In genomic region chr2:76442086-76442485, GRCm38 (mm10) we compare ENCODE assay signal across 10 mouse cellular contexts. TPM values are rescaled to one million over a fixed set of nuclear protein-coding genes. Genes with fewer than 3 reads are reported as not detected.
DNase-seq lines count a peak whose midpoint lies in the region; ATAC-seq and TF ChIP-seq lines count a peak whose summit lies in the region.
"Had no signal": no experiment of that assay in that cellular context is flagged by ENCODE, and none has a peak within 500 bp of the region (broad histone marks: within the 10 kb centered on the region; RNA-seq: fewer than 3 reads in every experiment).

No protein-coding gene starts in this region.

- intact Hi-C loops in heart, postnatal 36 days (cut with DNase I) = no loop called here

- WGBS in forebrain, embryonic 12.5 days = 56% methylated on average over 3 of the region's 3 CpGs
- 41% methylated on average over 3 of the region's 3 CpGs for WGBS in forebrain, postnatal 0 days
- 30% methylated on average over 3 of the region's 3 CpGs for WGBS in midbrain, embryonic 16.5 days

- no peak overlapping the region for H3K4me2 ChIP-seq in forebrain, embryonic 12.5 days
- no peak overlapping the region for H3K4me2 ChIP-seq in forebrain, postnatal 0 days (ENCODE audit: low read depth)
- no peak overlapping the region for H3K4me2 ChIP-seq in midbrain, embryonic 16.5 days (ENCODE audit: low read length)
- H3K4me2 ChIP-seq: embryonic facial prominence, embryonic 13.5 days had no signal

- H3K9ac ChIP-seq in forebrain, embryonic 12.5 days = no peak overlapping the region
- H3K9ac ChIP-seq in forebrain, postnatal 0 days = no peak overlapping the region
- no peak overlapping the region for H3K9ac ChIP-seq in midbrain, embryonic 16.5 days (ENCODE audit: low read depth, low read length)
- H3K9ac ChIP-seq: embryonic facial prominence, embryonic 13.5 days had no signal

- TF ChIP-seq POLR2A in brain, embryonic 14.5 days (IDR thresholded peaks at IDR 0.05; ENCODE audit: borderline replicate concordance, extremely low read depth, insufficient read depth, insufficient read length, poor library complexity, severe bottlenecking) = no peak

- H3K4me3 ChIP-seq in forebrain, embryonic 12.5 days (replicated peaks) = no peak overlapping the region
- no peak overlapping the region for H3K4me3 ChIP-seq in forebrain, postnatal 0 days (ENCODE audit: low read depth, low read length)
- no peak overlapping the region for H3K4me3 ChIP-seq in midbrain, embryonic 16.5 days (ENCODE audit: low read depth, low read length)
- H3K4me3 ChIP-seq: embryonic facial prominence, embryonic 13.5 days; myocyte had no signal

- H3K27me3 ChIP-seq in forebrain, embryonic 12.5 days = no peaks in the 10 kb centered on the region
- no peaks in the 10 kb centered on the region for H3K27me3 ChIP-seq in forebrain, postnatal 0 days (ENCODE audit: insufficient read depth, low read length)
- no peaks in the 10 kb centered on the region for H3K27me3 ChIP-seq in midbrain, embryonic 16.5 days (ENCODE audit: control insufficient read depth, insufficient read depth, low read depth, low read length)
- H3K27me3 ChIP-seq: embryonic facial prominence, embryonic 13.5 days had no signal

- H3K36me3 ChIP-seq in forebrain, embryonic 12.5 days (replicated peaks) = no peaks in the 10 kb centered on the region
- no peaks in the 10 kb centered on the region for H3K36me3 ChIP-seq in forebrain, postnatal 0 days (ENCODE audit: insufficient read depth)
- no peaks in the 10 kb centered on the region for H3K36me3 ChIP-seq in midbrain, embryonic 16.5 days (ENCODE audit: control insufficient read depth, insufficient read depth, low read length)
- H3K36me3 ChIP-seq: embryonic facial prominence, embryonic 13.5 days had no signal

- no peak for DNase-seq in forebrain, postnatal 0 days
- peak; percentile 51 for DNase-seq in brain, embryonic 14.5 days (ENCODE audit: low read depth)
- peak; percentile 3 to 13 for DNase-seq in heart, postnatal 36 days
- no peak for DNase-seq in frontal cortex, postnatal 25 days (ENCODE audit: low spot score in 2 of 2)
- DNase-seq in cerebellum, adult 11 months = no peak
- no peak for DNase-seq in right cerebral cortex, postnatal 25 days

- peaks cover 14% of the 10 kb centered on the region; the same call in 1 of the 2 replicates for H3K4me1 ChIP-seq in forebrain, embryonic 12.5 days
- 0 out of 2 replicates have a peak, but pooled peaks cover 7% of the 10 kb centered on the region for H3K4me1 ChIP-seq in forebrain, postnatal 0 days (ENCODE audit: insufficient read depth)
- H3K4me1 ChIP-seq in midbrain, embryonic 16.5 days (ENCODE audit: control insufficient read depth, insufficient read depth, low read length) = peaks cover 21% of the 10 kb centered on the region

- no peaks in the 10 kb centered on the region for H3K9me3 ChIP-seq in forebrain, embryonic 12.5 days
- no peaks in the 10 kb centered on the region for H3K9me3 ChIP-seq in forebrain, postnatal 0 days (ENCODE audit: low read length)
- H3K9me3 ChIP-seq in midbrain, embryonic 16.5 days (replicated peaks; ENCODE audit: control insufficient read depth, low read length, poor library complexity, severe bottlenecking) = no peaks in the 10 kb centered on the region
- H3K9me3 ChIP-seq: embryonic facial prominence, embryonic 13.5 days had no signal

- H3K27ac ChIP-seq in forebrain, embryonic 12.5 days = no peak overlapping the region
- no peak overlapping the region for H3K27ac ChIP-seq in forebrain, postnatal 0 days (ENCODE audit: low read depth, low read length)
- peak overlapping the region; percentile 35; the same call in 1 of the 2 replicates for H3K27ac ChIP-seq in midbrain, embryonic 16.5 days (ENCODE audit: low read length)
- H3K27ac ChIP-seq: embryonic facial prominence, embryonic 13.5 days had no signal

- ATAC-seq in forebrain, embryonic 12.5 days (ENCODE audit: low FRiP score) = peak; percentile 75
- ATAC-seq in forebrain, postnatal 0 days = no peak
- peak; percentile 27; the same call in 1 of the 2 replicates for ATAC-seq in midbrain, embryonic 16.5 days

- no peak for TF ChIP-seq CTCF in forebrain, postnatal 0 days (IDR thresholded peaks at IDR 0.05; ENCODE audit: low read depth)
- no peak for TF ChIP-seq CTCF in brain, embryonic 14.5 days (IDR thresholded peaks at IDR 0.05; ENCODE audit: borderline replicate concordance, extremely low read depth, insufficient read depth, insufficient read length)

RNA-seq across cellular contexts. Expression of gene Osbpl6, which starts 35.8 kb away (rescaled TPM):
- 14.3 and 17.0 TPM in 2 replicates for polyA plus RNA-seq in forebrain, embryonic 12.5 days (2016; fragmentation: Nextera tagmentation; extraction: Ambion mirVana)
- total RNA-seq in forebrain, postnatal 0 days (2014; rRNA removed) = 16.2 and 17.1 TPM in 2 replicates
- polyA plus RNA-seq in forebrain, postnatal 0 days (2015; fragmentation: Nextera tagmentation; extraction: Ambion mirVana) = 19.5 and 21.6 TPM in 2 replicates
- polyA plus RNA-seq in brain, embryonic 14.5 days (2012; rRNA removed) = 13.2 and 18.4 TPM in 2 replicates
- 10 to 100 TPM; 11.2 to 13.0 TPM for total RNA-seq in heart, postnatal 36 days (2021)
- 23.1 and 28.7 TPM in 2 replicates for polyA plus RNA-seq in midbrain, embryonic 16.5 days (2015; fragmentation: Nextera tagmentation; extraction: Ambion mirVana)

Comparison
In these comparisons a context has a peak if more than half of its experiments do, and no peak if none do; other contexts are left out.
1. DNase-seq: peak in brain, embryonic 14.5 days (single experiment) and heart, postnatal 36 days (2 of 2); none in forebrain, postnatal 0 days (single experiment), frontal cortex, postnatal 25 days (0 of 2), cerebellum, adult 11 months (single experiment) and right cerebral cortex, postnatal 25 days (single experiment).